Mouse (Mus musculus) stomach, embryonic 14.5 days (tissue): ENCODE measurements around the gene Gin1. TPM values are rescaled to one million over a fixed set of nuclear protein-coding genes. Genes with fewer than 3 reads are reported as not detected.

Experiments
- ATAC-seq: fragments of 200-750 bp; cut with Nextera tagmentation; 2 replicates; pipeline ENCODE4 v1.8.0; 2017; ENCODE audit warnings: low read depth, moderate TSS enrichment; ENCODE audit not compliant: insufficient number of reproducible peaks, insufficient read depth, low FRiP score
- H3K27ac ChIP-seq: fragments of 300-500 bp; sonication (generic); 2 replicates; pipeline ENCODE4 v1.5.1; 2014; ENCODE audit warnings: mild to moderate bottlenecking, low read length, moderate library complexity, mixed read lengths
- H3K27me3 ChIP-seq: fragments of 300-500 bp; sonication (generic); 2 replicates; pipeline ENCODE4 v1.6.1; 2014; ENCODE audit warnings: low read length, control low read depth, mixed read lengths; ENCODE audit not compliant: control insufficient read depth, insufficient read depth
- H3K36me3 ChIP-seq: fragments of 300-500 bp; sonication (generic); 2 replicates; pipeline ENCODE4 v1.6.1; 2014; ENCODE audit warnings: mild to moderate bottlenecking, control low read depth, low read length, moderate library complexity, mixed read lengths; ENCODE audit not compliant: control insufficient read depth, insufficient read depth
- H3K4me1 ChIP-seq: fragments of 300-500 bp; sonication (generic); 2 replicates; pipeline ENCODE4 v1.6.1; 2014; ENCODE audit warnings: low read length, control low read depth, mixed read lengths; ENCODE audit not compliant: control insufficient read depth, insufficient read depth
- H3K4me2 ChIP-seq: fragments of 300-500 bp; sonication (generic); replicated peaks from 2 replicates; pipeline ENCODE4 v1.6.1; 2014; ENCODE audit warnings: low read depth, low read length, control low read depth
- H3K4me3 ChIP-seq: fragments of 300-500 bp; sonication (generic); 2 replicates; pipeline ENCODE4 v1.5.1; 2014; ENCODE audit warnings: low read depth, low read length, control low read depth
- H3K9ac ChIP-seq: fragments of 300-500 bp; sonication (generic); replicated peaks from 2 replicates; pipeline ENCODE4 v1.6.1; 2014; ENCODE audit warnings: low read depth, mild to moderate bottlenecking, control low read depth, low read length, moderate library complexity, mixed read lengths
- H3K9me3 ChIP-seq: fragments of 300-500 bp; sonication (generic); 2 replicates; pipeline ENCODE4 v1.6.1; 2016; ENCODE audit warnings: low read depth, low read length, control low read depth; ENCODE audit not compliant: control insufficient read depth
- WGBS: fragments of 180-500 bp; shearing (Covaris S2); extraction: QIAGEN DNeasy Blood & Tissue Kit; methylation state at CpG from one replicate; pipeline ENCODE4 v1.1.7; 2014; 5-methylcytosine and 5-hydroxymethylcytosine counted together
- polyA plus RNA-seq: library from polyadenylated mRNA; unstranded; fragments of >200 nt; fragmentation: Nextera tagmentation; extraction: Ambion mirVana; gene quantifications from 2 replicates; pipeline ENCODE4 v1.2.1, GENCODE M21; 2014

Gene Gin1
- polyA plus RNA-seq, 1 experiment from 2014 or later: 16.4 TPM

GRCm38 (mm10) chr1:97773362-97773761 is 3.4 kb downstream of the Gin1 start:
- WGBS: 88% methylated on average over 6 of the region's 6 CpGs
- no peak for ATAC-seq
- Histone ChIP-seq H3K4me1 (peaks cover 6% of the 10 kb centered on the region), H3K27me3 (no peaks in the 10 kb centered on the region), H3K27ac (no peak overlapping the region), H3K9me3 (no peaks in the 10 kb centered on the region), H3K36me3 (no peaks in the 10 kb centered on the region), H3K4me3 (no peak overlapping the region), H3K4me2 (no peak overlapping the region), H3K9ac (no peak overlapping the region)

- WGBS: 97% methylated on average over 2 of the region's 2 CpGs
- no peaks in the 10 kb centered on the region for H3K9me3 ChIP-seq
- peaks cover 3% of the 10 kb centered on the region; the same call in 1 of the 2 replicates for H3K4me1 ChIP-seq
- no peak overlapping the region for H3K9ac ChIP-seq
- H3K4me2 ChIP-seq: no peak overlapping the region
- H3K27ac ChIP-seq: no peak overlapping the region
- ATAC-seq: no peak
- no peaks in the 10 kb centered on the region for H3K36me3 ChIP-seq
- no peak overlapping the region for H3K4me3 ChIP-seq
- no peaks in the 10 kb centered on the region for H3K27me3 ChIP-seq
Observed at GRCm38 (mm10) chr1:97773973-97774372, 4.0 kb downstream of the Gin1 start.

GRCm38 (mm10) chr1:97781674-97782073 is 11.7 kb downstream of the Gin1 start:
- WGBS: 95% methylated on average over 7 of the region's 7 CpGs
- Histone ChIP-seq H3K27me3 (no peaks in the 10 kb centered on the region), H3K4me3 (no peak overlapping the region), H3K9ac (no peak overlapping the region), H3K4me1 (no peaks in the 10 kb centered on the region), H3K27ac (no peak overlapping the region), H3K9me3 (no peaks in the 10 kb centered on the region), H3K36me3 (no peaks in the 10 kb centered on the region), H3K4me2 (no peak overlapping the region)
- no peak for ATAC-seq

- ATAC-seq: no peak
- no peak overlapping the region for H3K4me3 ChIP-seq
- H3K4me1 ChIP-seq: no peaks in the 10 kb centered on the region
- WGBS: 73% methylated on average over 7 of the region's 7 CpGs
- H3K27me3 ChIP-seq: no peaks in the 10 kb centered on the region
- no peaks in the 10 kb centered on the region for H3K36me3 ChIP-seq
- H3K9me3 ChIP-seq: no peaks in the 10 kb centered on the region
- H3K27ac ChIP-seq: no peak overlapping the region
- no peak overlapping the region for H3K4me2 ChIP-seq
- no peak overlapping the region for H3K9ac ChIP-seq
Observed at GRCm38 (mm10) chr1:97784928-97785327, 15.0 kb downstream of the Gin1 start.

GRCm38 (mm10) chr1:97785685-97786393 is 15.9 kb downstream of the Gin1 start:
- no peak overlapping the region for H3K4me3 ChIP-seq
- H3K27ac ChIP-seq: no peak overlapping the region
- no peak overlapping the region for H3K4me2 ChIP-seq
- H3K36me3 ChIP-seq: no peaks in the 10 kb centered on the region
- no peak for ATAC-seq
- H3K4me1 ChIP-seq: no peaks in the 10 kb centered on the region
- no peaks in the 10 kb centered on the region for H3K27me3 ChIP-seq
- 90% methylated on average over 11 of the region's 11 CpGs for WGBS
- no peak overlapping the region for H3K9ac ChIP-seq
- no peaks in the 10 kb centered on the region for H3K9me3 ChIP-seq

GRCm38 (mm10) chr1:97787674-97788073 is 17.7 kb downstream of the Gin1 start:
- Histone ChIP-seq H3K4me3 (no peak overlapping the region), H3K9me3 (no peaks in the 10 kb centered on the region), H3K4me1 (no peaks in the 10 kb centered on the region), H3K9ac (no peak overlapping the region), H3K4me2 (no peak overlapping the region), H3K36me3 (no peaks in the 10 kb centered on the region), H3K27me3 (no peaks in the 10 kb centered on the region), H3K27ac (no peak overlapping the region)
- WGBS: 75% methylated on average over 3 of the region's 3 CpGs
- ATAC-seq: no peak

GRCm38 (mm10) chr1:97788490-97788889 is 18.5 kb downstream of the Gin1 start:
- ATAC-seq: no peak
- 82% methylated on average over 2 of the region's 2 CpGs for WGBS
- H3K4me3 ChIP-seq: no peak overlapping the region

GRCm38 (mm10) chr1:97794110-97794509 is 24.1 kb downstream of the Gin1 start:
- 84% methylated on average over 3 of the region's 3 CpGs for WGBS
- H3K9ac ChIP-seq: no peak overlapping the region
- H3K27me3 ChIP-seq: no peaks in the 10 kb centered on the region
- no peak overlapping the region for H3K4me3 ChIP-seq
- no peaks in the 10 kb centered on the region for H3K9me3 ChIP-seq
- ATAC-seq: no peak
- no peaks in the 10 kb centered on the region for H3K36me3 ChIP-seq
- no peaks in the 10 kb centered on the region for H3K4me1 ChIP-seq
- H3K4me2 ChIP-seq: no peak overlapping the region
- no peak overlapping the region for H3K27ac ChIP-seq

More at GRCm38 (mm10) chr1:97788490-97788889, 18.5 kb downstream of the Gin1 start:
- no peaks in the 10 kb centered on the region for H3K9me3 ChIP-seq
- no peak overlapping the region for H3K4me2 ChIP-seq
- H3K9ac ChIP-seq: no peak overlapping the region
- no peaks in the 10 kb centered on the region for H3K4me1 ChIP-seq
- no peaks in the 10 kb centered on the region for H3K27me3 ChIP-seq
- no peaks in the 10 kb centered on the region for H3K36me3 ChIP-seq
- H3K27ac ChIP-seq: no peak overlapping the region

- Histone ChIP-seq H3K4me3 (no peak overlapping the region), H3K27me3 (no peaks in the 10 kb centered on the region), H3K4me1 (no peaks in the 10 kb centered on the region), H3K9ac (no peak overlapping the region), H3K36me3 (no peaks in the 10 kb centered on the region), H3K9me3 (no peaks in the 10 kb centered on the region), H3K4me2 (no peak overlapping the region), H3K27ac (no peak overlapping the region)
- 66% methylated on average over 9 of the region's 9 CpGs for WGBS
- no peak for ATAC-seq
Observed at GRCm38 (mm10) chr1:97795936-97796335, 26.0 kb downstream of the Gin1 start.
